Mouse (Mus musculus): ENCODE measurements at regions not wholly inside any gene's neighbourhood (a gene's known extent, or its start where the extent isn't known, plus 50 kb on each side); places are given as distances from the start of the nearest gene placed in this dataset.

DNA sequence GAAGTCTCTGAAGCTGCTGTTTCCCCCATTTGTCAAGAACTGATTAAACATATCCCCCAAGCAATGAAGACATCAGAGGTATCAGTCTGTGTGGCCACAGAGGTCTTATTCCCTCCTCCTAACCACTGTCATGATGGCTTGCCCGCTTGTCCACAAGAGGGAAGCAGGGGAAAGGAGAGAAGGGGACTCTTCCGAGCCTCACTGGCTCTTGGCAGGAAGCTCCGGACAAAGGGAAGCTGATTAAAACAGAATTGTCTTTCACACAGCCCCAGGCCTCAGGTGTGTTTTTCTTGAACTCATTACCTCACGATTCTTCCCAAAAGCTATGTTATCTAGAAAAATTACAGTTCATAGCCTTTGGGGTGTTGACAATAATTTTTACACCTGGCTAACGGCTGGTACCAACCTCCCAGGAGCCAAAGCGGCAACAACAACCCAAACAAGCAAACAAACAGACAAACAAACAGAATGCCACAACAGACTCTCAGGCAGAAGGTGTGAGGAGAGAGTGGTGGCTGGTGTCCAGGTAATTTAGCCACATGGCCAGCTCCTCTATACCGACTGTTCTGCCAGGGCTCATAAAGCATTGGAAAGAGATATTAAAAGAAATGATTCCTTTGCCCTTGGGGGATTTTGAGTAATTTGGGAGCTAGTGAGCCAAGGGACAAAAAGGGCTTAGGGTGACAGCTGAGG lies 68.9 kb upstream of the Tmem178 start:
- peak; percentile 56 for TF ChIP-seq CTCF (IDR thresholded peaks at IDR 0.05; ENCODE audit: low read depth)
- TF ChIP-seq EP300 (IDR thresholded peaks at IDR 0.05; ENCODE audit: low read depth): no peak
